Mouse (Mus musculus) heart, adult 2 months (tissue): ENCODE measurements at regions not wholly inside any gene's neighbourhood (a gene's known extent, or its start where the extent isn't known, plus 50 kb on each side); places are given as distances from the start of the nearest gene placed in this dataset.

Source experiments
- CTCF ChIP-seq: fragments of 200-600 bp; IDR thresholded peaks from 2 replicates; pipeline ENCODE4 v1.8.1; 2022; ENCODE audit warnings: antibody characterized with exemption, mild to moderate bottlenecking, moderate library complexity
- EP300 ChIP-seq: fragments of 200-500 bp; IDR thresholded peaks from 2 replicates; pipeline ENCODE4 v1.6.1; 2011; ENCODE audit warnings: low read depth, low read length, control low read depth; ENCODE audit not compliant: insufficient read depth

- no peak for TF ChIP-seq CTCF
- TF ChIP-seq EP300, result no peak
These were observed 609.3 kb downstream of the Dach1 start for GRCm38 (mm10) chr14:97560121-97560907.
